Comparison of ENCODE assay signal across 11 mouse cellular contexts in the genomic region with DNA sequence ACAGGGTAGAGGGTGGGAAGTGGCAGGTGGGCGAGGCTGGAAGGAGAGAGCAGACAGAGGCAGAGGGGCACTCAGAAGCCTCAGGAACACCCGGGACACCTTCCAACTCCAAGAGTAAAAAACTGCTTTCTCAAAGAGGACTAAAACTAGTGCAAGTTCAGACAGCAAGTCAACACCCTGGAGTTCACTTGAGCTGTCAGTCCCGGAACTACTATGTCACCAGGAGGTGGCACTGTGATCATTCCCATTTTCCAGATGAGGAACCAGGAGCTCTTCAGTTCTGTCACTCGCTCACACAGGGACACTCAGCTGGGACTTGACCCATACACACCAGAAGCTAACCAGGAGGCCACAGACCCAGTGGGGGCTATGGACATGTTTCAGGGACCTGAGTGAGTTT. TPM values are rescaled to one million over a fixed set of nuclear protein-coding genes. Genes with fewer than 3 reads are reported as not detected.
DNase-seq lines count a peak whose midpoint lies in the region; ATAC-seq and TF ChIP-seq lines count a peak whose summit lies in the region.
"Had no signal": no experiment of that assay in that cellular context is flagged by ENCODE, and none has a peak within 500 bp of the region (broad histone marks: within the 10 kb centered on the region; RNA-seq: fewer than 3 reads in every experiment).

No protein-coding gene starts in this region.

- no peak overlapping the region for H3K27ac ChIP-seq in kidney, adult 2 months (ENCODE audit: insufficient read depth, low read depth, low read length)
- peak overlapping the region; percentile 97 for H3K27ac ChIP-seq in liver, embryonic 15.5 days (replicated peaks)
- H3K27ac ChIP-seq in hindbrain, embryonic 13.5 days, result no peak overlapping the region

- no peak for TF ChIP-seq POLR2A in kidney, adult 2 months (IDR thresholded peaks at IDR 0.05; ENCODE audit: low read depth, low read length)

- DNase-seq in adrenal gland, adult 2 months, result peak; percentile 51
- DNase-seq in adrenal gland, postnatal 10 days, result no peak
- peak; percentile 57 for DNase-seq in kidney, adult 2 months
- DNase-seq in kidney, postnatal 14 days, result no peak
- peak; percentile 88 for DNase-seq in ZHBTc4 (ENCODE audit: low read depth, low spot score)
- no peak for DNase-seq in thymus, postnatal 14 days

- no peaks in the 10 kb centered on the region for H3K4me1 ChIP-seq in kidney, adult 2 months (ENCODE audit: control insufficient read depth, insufficient read depth, low read length)
- peaks cover 55% of the 10 kb centered on the region for H3K4me1 ChIP-seq in liver, embryonic 15.5 days (replicated peaks)
- H3K4me1 ChIP-seq in hindbrain, embryonic 13.5 days (replicated peaks), result peaks cover 40% of the 10 kb centered on the region

- 65% methylated on average over 4 of the region's 4 CpGs for WGBS in kidney, adult 2 months
- 64% methylated on average over 4 of the region's 4 CpGs for WGBS in liver, embryonic 15.5 days (ENCODE audit: insufficient replicate concordance)
- 52% methylated on average over 4 of the region's 4 CpGs for WGBS in hindbrain, embryonic 13.5 days

- H3K9me3 ChIP-seq in liver, embryonic 15.5 days (replicated peaks), result no peaks in the 10 kb centered on the region
- no peaks in the 10 kb centered on the region for H3K9me3 ChIP-seq in hindbrain, embryonic 13.5 days

- no peak overlapping the region for H3K4me2 ChIP-seq in liver, embryonic 15.5 days
- no peak overlapping the region for H3K4me2 ChIP-seq in hindbrain, embryonic 13.5 days

- no peaks in the 10 kb centered on the region for H3K36me3 ChIP-seq in kidney, adult 2 months (ENCODE audit: control insufficient read depth, insufficient read depth, low read length)
- H3K36me3 ChIP-seq in liver, embryonic 15.5 days (replicated peaks), result no peaks in the 10 kb centered on the region
- no peaks in the 10 kb centered on the region for H3K36me3 ChIP-seq in hindbrain, embryonic 13.5 days

- no peaks in the 10 kb centered on the region for H3K27me3 ChIP-seq in kidney, adult 2 months (replicated peaks; ENCODE audit: control insufficient read depth, insufficient read depth, low read length)
- no peaks in the 10 kb centered on the region for H3K27me3 ChIP-seq in liver, embryonic 15.5 days
- H3K27me3 ChIP-seq in hindbrain, embryonic 13.5 days, result peaks cover 33% of the 10 kb centered on the region
- H3K27me3 ChIP-seq: megakaryocyte, embryonic 14.5 days had no signal

- H3K9ac ChIP-seq in liver, embryonic 15.5 days, result no peak overlapping the region
- H3K9ac ChIP-seq in hindbrain, embryonic 13.5 days, result no peak overlapping the region

- TF ChIP-seq CTCF in kidney, adult 2 months (conservative IDR thresholded peaks at IDR 0.05; ENCODE audit: insufficient read depth, insufficient read length, low read depth, low read length), result peak; percentile 67

- no peak overlapping the region for H3K4me3 ChIP-seq in kidney, adult 2 months (ENCODE audit: insufficient read depth, low read depth, low read length)
- H3K4me3 ChIP-seq in liver, embryonic 15.5 days (replicated peaks), result no peak overlapping the region
- H3K4me3 ChIP-seq in hindbrain, embryonic 13.5 days, result no peak overlapping the region

- no peak for ATAC-seq in liver, embryonic 15.5 days (ENCODE audit: insufficient read depth)
- no peak for ATAC-seq in hindbrain, embryonic 13.5 days (ENCODE audit: low FRiP score)

RNA-seq across cellular contexts. Expression of a gene that starts 6.6 kb away (rescaled TPM):
- not detected for total RNA-seq in adrenal gland, adult 2 months (2021)
- not detected in 2 replicates for polyA plus RNA-seq in adrenal gland, adult 2 months (2012; rRNA removed)
- total RNA-seq in adrenal gland, postnatal 10 days (2021), result not detected
- polyA plus RNA-seq in kidney, adult 2 months (2012; rRNA removed), result not detected in 2 replicates
- not detected in 2 replicates for polyA plus RNA-seq in liver, embryonic 15.5 days (2015; fragmentation: Nextera tagmentation; extraction: Ambion mirVana)
- not detected in 2 replicates for polyA plus RNA-seq in hindbrain, embryonic 13.5 days (2015; fragmentation: Nextera tagmentation; extraction: Ambion mirVana)
- total RNA-seq: hematopoietic stem cell, adult 5-6 weeks; layer of hippocampus, postnatal 10 days had no signal

RNA-seq across cellular contexts. Expression of a gene that starts 30.6 kb away (rescaled TPM):
- total RNA-seq in adrenal gland, adult 2 months (2021), result 10 to 100 TPM; 11.5 to 16.4 TPM
- 6.5 and 9.2 TPM in 2 replicates for polyA plus RNA-seq in adrenal gland, adult 2 months (2012; rRNA removed)
- total RNA-seq in adrenal gland, postnatal 10 days (2021), result 10 to 100 TPM; 14.1 to 21.3 TPM
- polyA plus RNA-seq in kidney, adult 2 months (2012; rRNA removed), result 11.9 and 14.5 TPM in 2 replicates
- polyA plus RNA-seq in liver, embryonic 15.5 days (2015; fragmentation: Nextera tagmentation; extraction: Ambion mirVana), result 4.7 and 4.9 TPM in 2 replicates
- polyA plus RNA-seq in hindbrain, embryonic 13.5 days (2015; fragmentation: Nextera tagmentation; extraction: Ambion mirVana), result 42.4 and 43.8 TPM in 2 replicates

Comparison
In these comparisons a context has a peak if more than half of its experiments do, and no peak if none do; other contexts are left out.
1. DNase-seq: peak in adrenal gland, adult 2 months (single experiment), kidney, adult 2 months (single experiment) and ZHBTc4 (single experiment); none in adrenal gland, postnatal 10 days (single experiment), kidney, postnatal 14 days (single experiment) and thymus, postnatal 14 days (single experiment).